Mouse (Mus musculus) right cerebral cortex, postnatal 10 days (tissue): Measurements from ENCODE around the gene Spg21.

Experiments
- DNase-seq, 2 experiments: peaks; one replicate each; pipeline ENCODE4 v3.0.0; 2021; ENCODE audit warnings: low spot score in 2 of 2

The Spg21 gene

DNA sequence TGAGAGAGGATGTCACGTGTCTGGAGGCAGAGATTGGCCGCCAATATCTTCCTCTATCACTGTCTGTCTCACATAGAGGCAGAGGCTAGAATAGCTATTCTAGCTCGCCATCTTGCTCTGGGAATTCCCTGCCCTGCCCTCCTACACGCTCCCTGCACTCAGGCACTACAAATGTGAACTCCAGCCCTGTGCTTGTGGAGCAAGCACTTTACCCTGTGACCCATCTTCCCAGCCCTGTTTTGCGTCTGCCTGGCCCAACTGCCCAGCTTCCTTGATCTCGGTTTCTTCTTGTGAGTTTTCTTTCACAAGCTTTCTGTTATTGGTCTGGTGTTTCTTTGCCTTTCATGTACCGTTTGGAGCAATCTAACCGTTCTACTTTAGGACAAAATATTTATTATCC, 18.4 kb downstream of the Spg21 start:
- no peak for DNase-seq

GRCm38 (mm10) chr9:65480071-65480470, 19.3 kb downstream of the Spg21 start:
- DNase-seq, result no peak

GRCm38 (mm10) chr9:65491476-65491875, 30.7 kb downstream of the Spg21 start:
- DNase-seq, result no peak

DNA sequence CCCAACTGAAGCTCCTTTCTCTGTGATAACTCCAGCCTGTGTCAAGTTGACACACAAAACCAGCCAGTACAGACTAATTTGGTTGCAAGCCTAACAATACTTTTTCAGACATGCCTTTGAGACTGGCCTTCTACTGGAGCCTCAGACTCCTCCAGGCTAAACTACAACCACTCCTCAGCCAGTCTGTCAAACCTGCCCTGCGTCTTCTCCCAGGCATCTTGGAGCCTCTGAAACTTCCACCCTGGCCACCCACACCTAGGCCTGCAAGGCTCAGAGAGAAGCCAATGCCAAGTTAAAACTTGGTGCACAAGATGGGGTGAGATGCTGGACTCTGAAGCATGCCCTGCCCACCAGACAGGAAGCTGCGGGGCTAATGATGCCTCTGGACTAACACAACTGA, 31.6 kb downstream of the Spg21 start:
- DNase-seq, result no peak

DNA sequence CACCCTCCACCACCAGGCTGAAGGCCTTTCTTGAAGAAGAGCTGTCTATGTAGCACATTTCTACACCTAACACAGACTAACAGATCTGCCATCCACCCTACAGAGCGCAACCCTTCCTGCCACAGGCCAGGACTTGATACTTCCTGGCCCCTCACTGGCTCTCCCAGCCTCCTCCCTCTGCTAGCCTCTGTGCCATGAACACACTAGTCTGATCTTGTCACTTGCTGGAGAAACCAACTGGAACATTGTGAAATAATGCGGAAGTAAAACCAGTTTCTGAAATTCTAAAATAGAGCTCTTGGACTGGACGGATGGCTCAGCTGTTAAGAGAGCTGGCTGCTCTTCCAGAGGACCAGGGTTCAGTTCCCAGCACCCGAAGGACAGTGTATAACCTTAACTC, 32.1 kb downstream of the Spg21 start:
- no peak for DNase-seq

GRCm38 (mm10) chr9:65502146-65502545, 41.4 kb downstream of the Spg21 start:
- peak in 1 of 2 experiments; percentile 37 for DNase-seq

DNA sequence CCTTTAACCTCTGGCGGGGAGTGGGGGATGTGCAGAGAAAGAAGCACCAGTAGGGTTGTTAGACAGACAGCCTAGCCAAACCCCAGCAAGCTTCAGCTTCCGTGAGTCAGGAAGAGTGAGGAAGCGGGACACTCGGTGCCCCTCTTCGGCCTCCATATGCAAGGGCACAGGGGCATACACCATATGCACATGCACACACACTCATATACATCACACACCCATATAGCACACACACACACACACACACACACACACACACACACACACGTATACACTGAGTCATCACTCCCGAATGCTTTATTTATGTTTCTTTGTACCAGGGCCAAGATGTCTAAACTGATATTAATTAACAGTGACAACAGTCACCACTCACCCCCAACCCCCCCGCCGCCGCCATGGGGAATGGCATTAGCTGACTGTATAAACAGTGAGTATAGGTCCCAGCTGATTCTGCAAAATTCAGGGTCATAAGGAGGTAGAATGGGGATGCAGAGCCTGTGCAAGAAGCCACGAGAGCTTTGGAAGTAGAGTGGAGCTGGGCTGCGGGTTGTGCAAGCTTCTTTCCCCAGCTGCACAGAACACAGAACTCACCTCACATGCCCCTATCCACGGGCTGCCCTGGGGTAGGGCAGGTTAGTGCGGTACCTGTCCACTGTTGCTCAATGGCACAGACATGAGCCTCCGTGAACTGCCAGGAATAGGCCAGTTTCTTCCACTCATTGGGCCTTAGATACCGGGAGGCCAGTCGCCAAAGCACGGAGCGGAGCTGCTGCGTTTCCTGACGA, 42.2 kb downstream of the Spg21 start:
- DNase-seq, result no peak

DNA sequence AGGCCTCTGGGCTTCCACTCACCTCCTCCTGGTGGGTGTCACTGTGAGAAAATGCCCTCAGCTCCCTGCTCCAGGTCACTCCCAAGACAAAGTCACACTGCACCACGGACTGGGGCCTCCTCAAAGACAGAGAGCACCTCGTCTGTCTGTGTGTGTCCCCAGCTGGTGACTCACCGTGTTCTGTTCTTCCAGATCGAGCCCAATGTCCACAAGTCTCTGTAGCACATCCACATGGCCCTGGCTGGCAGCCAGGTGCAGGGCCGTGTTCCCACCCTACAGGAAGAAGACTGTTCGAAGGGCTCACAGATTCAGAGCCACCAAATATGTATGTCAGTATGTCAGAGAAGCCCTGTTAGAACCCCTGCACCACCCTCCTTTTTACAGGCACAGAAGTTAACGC, 47.7 kb downstream of the Spg21 start:
- DNase-seq, result no peak

GRCm38 (mm10) chr9:65512520-65512919, 51.8 kb downstream of the Spg21 start:
- DNase-seq, result no peak

DNA sequence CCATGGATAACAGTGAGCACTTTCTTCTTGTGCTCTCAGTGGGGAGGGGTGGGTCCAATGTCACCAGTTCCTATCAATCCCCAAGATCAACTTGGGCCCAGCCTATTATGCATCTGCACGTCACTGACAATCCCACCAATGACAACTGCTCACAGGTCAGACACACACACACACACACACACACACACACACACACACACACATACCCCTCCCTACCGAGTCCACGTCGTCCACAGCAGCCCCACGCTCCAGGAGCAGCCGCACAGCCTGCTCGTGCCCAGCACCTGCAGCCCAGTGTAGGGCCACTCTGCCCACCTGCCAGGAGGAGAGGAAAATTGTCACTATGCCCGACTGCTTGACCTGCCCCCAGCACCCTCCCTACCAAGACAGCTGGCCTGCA, 53.7 kb downstream of the Spg21 start:
- no peak for DNase-seq

- DNase-seq, result no peak
These were observed 54.1 kb downstream of the Spg21 start for GRCm38 (mm10) chr9:65514851-65515261.

GRCm38 (mm10) chr9:65519807-65520504, 59.2 kb downstream of the Spg21 start, which contains the start of gene Ankdd1a:
Ankdd1a (minus strand) TSS chr9:65520193.
- peak; percentile 83 to 86 for DNase-seq

DNA sequence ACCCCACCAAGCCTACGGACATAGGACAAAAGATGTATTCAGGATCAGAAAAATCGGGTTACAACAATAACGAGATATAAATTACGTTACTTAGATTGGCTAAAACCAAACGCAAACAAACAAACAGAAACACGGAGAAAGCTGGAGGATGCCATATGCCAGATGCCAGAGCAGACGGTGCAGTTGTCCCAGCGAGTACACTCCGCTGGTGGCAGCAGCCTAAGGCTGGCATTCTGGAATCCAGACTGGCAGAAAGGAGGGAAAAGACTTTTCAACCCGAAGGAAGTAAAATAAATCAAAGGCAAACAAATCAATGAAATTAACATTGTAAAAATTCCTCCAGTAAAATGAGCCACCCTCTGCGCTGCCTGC, 59.7 kb downstream of the Spg21 start:
- peak; percentile 34 to 53 for DNase-seq

GRCm38 (mm10) chr9:65523611-65524364, 63.0 kb downstream of the Spg21 start:
- DNase-seq, result peak; percentile 84 to 86

DNA sequence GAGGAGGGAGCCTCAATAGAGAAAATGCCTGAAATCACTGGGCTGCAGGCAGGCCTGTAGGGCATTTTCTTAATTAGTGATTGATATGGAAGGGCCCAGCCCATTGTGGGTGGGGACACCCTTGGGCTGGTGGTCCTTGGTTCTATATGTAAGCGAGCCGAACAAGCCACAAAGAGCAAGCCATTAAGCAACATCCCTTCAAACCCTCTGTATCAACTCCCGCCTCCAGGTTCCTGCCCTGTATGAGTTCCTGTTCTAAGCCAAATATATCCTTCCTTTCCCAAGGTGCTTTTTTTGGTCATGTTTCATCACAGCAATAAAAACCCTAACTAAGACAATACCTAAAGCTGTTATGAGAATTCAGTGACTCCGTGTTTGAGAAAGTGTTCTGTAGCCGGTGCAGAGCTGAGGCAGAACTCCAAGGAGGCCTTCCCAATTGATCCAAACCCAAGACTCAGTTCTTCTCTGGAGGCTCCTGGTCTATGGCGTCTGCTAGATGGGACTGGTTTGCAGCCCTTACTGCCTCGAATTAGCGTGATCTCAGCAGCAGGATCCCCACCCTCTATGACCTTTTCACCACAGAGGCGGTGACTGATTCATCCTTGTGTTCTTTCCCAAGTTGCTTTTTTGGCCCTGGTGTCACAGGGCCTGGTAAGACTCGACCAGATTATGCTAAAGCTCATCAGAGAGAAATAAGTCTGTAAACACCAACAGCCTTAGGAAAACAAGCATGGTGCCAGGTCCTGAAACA, 64.9 kb downstream of the Spg21 start:
- DNase-seq, result no peak

DNA sequence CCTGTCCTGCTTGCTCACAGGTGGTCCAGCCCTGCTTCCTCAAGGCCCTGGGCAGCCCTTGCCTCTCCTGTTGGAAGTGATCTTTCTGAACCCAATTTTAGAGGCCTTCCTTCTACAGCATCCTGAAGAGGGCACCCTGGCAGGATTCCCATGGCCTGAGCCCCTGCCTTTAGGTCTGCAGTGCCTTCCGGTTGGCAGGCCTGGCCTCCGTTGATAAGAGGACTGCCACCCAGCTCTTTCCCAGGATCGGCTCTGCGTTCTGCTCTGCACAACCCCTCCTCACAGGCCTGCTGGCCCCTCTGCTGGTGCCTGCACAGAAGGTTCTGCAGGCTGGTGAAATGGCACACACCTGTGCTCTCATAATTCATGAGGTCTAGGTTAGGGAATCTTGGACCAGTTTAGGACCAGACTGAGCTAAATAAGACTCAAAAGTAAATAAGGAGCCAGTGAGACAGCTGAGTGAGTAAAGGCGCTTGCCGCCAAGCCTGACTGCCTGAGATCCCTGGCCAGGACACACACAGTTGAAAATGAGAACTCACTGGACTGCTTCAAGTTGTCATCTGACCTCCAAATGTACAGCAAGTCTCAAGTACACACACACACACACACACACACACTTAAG, 67.8 kb downstream of the Spg21 start:
- no peak for DNase-seq

DNA sequence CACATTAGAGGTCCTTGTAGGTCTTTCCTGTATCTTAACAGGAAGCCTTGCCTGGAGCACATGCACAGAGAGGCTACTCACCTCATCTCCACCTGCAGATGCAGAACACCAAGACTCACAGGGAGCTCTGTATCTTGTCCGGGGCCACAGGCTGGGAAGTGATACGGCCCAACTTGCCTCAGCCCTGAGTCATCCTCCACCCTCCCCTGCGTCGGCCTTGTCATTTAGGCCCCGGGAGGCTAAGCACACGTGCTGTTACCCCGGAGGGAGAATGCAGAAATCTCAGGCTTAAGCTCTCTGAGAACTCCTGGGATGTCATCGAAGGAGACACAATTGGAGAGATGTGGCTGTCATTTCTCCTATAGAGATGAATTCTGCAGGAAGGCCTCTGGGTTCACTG, 68.9 kb downstream of the Spg21 start:
- DNase-seq, result no peak

DNA sequence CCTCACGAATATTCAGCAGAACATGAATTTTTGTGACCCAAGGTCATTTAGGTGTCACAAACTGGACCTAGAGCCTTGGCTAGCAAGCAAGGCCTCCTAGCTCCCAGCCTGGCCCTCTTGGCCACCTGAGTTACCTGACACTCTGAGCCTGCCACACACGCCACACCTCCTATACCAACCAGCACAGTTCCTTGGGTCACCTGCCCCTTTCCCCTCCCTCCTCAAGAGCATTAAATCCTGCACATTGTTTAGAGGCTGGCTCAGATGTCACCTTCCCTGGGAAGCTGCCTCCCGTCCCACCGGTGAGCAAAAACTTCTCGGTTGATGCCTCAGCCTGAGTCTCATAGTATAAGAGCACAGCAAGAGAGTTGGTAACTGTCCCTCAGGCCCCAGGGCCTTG, 70.5 kb downstream of the Spg21 start:
- no peak for DNase-seq

GRCm38 (mm10) chr9:65532986-65533385, 72.2 kb downstream of the Spg21 start:
- DNase-seq, result no peak

GRCm38 (mm10) chr9:65534111-65534510, 73.4 kb downstream of the Spg21 start:
- no peak for DNase-seq

DNA sequence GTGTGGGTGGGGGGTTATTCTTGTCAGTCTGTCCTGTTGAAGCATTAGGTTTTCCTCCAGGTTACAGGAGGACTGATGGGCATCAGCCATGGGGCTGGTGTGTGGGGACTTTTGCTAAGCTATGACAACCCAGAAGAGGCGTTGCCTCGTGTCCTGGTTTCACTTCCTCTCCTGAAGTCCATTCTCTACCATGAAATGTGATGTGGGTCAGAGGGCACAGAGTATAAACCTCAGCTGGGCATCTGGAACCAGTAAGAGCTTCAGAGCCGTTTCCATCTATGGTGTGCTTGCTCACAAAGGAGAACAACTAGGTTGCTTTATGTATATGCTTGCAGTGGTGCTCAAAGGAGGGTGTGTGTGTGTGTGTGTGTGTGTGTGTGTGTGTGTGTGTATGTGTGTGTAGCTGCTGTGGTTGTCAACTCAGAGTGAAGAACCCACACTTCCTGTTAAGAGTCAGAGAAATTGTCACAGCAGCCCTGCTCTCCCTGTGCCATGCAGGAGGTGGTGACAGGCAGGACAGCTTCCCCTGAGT, 74.5 kb downstream of the Spg21 start:
- no peak for DNase-seq
